Mouse (Mus musculus): ENCODE data around the gene Eif3l.

- TF ChIP-seq TCF12 (IDR thresholded peaks at IDR 0.05; ENCODE audit: low read depth, low read length) (no peak), UBTF (IDR thresholded peaks at IDR 0.05; ENCODE audit: borderline replicate concordance, insufficient read depth, low read depth, low read length) (no peak), E2F4 (IDR thresholded peaks at IDR 0.05; ENCODE audit: borderline replicate concordance, low read depth, low read length) (no peak), POLR2A (IDR thresholded peaks at IDR 0.05; ENCODE audit: control insufficient read depth in 1 of 2, insufficient read depth in 1 of 2, low read depth in 1 of 2, low read length in 2 of 2, poor library complexity in 1 of 2) (no peak), NELFE (IDR thresholded peaks at IDR 0.05; ENCODE audit: low read depth, low read length) (no peak), CTCF (IDR thresholded peaks at IDR 0.05 in 2 of 3, conservative IDR thresholded peaks at IDR 0.05 in 1 of 3; ENCODE audit: control insufficient read depth in 1 of 3, insufficient read depth in 1 of 3, low read depth in 2 of 3, low read length in 3 of 3, poor library complexity in 1 of 3, severe bottlenecking in 1 of 3) (no peak), POLR2AphosphoS2 (IDR thresholded peaks at IDR 0.05; ENCODE audit: low read length) (no peak), TBP (IDR thresholded peaks at IDR 0.05; ENCODE audit: low read depth, low read length) (no peak), ZKSCAN1 (IDR thresholded peaks at IDR 0.05; ENCODE audit: low read depth, low read length) (no peak), SMC3 (IDR thresholded peaks at IDR 0.05; ENCODE audit: low read depth, low read length) (no peak), USF1 (IDR thresholded peaks at IDR 0.05; ENCODE audit: low read depth, low read length) (no peak)
Observed at GRCm38 (mm10) chr15:79098220-79098619, 23.2 kb downstream of the Eif3l start.
